Mouse (Mus musculus) erythroblast, embryonic 14.5 days (primary cell): ENCODE measurements around the gene Hspa12a. TPM values are rescaled to one million over a fixed set of nuclear protein-coding genes. Genes with fewer than 3 reads are reported as not detected.
A peak's percentile ranks its signal among the peaks of the same experiment; 100 is the strongest.

ENCODE experiments used
- H3K27me3 ChIP-seq: 2 replicates; pipeline ENCODE4 v1.6.1; 2012; ENCODE audit warnings: inconsistent platforms; ENCODE audit not compliant: control insufficient read depth
- H3K36me3 ChIP-seq: 2 replicates; pipeline ENCODE4 v1.6.1; 2012; ENCODE audit warnings: mild to moderate bottlenecking, inconsistent platforms; ENCODE audit not compliant: control insufficient read depth
- H3K4me1 ChIP-seq: 2 replicates; pipeline ENCODE4 v1.6.1; 2012; ENCODE audit warnings: inconsistent platforms; ENCODE audit not compliant: control insufficient read depth
- H3K4me3 ChIP-seq: replicated peaks from 2 replicates; pipeline ENCODE3; 2012; ENCODE audit warnings: moderate library complexity, mild to moderate bottlenecking, inconsistent platforms
- H3K9me3 ChIP-seq: 2 replicates; pipeline ENCODE4 v1.6.1; 2012; ENCODE audit warnings: low read length, inconsistent platforms, mixed read lengths; ENCODE audit not compliant: control insufficient read depth
- GATA1 ChIP-seq: IDR thresholded peaks from 2 replicates; pipeline ENCODE4 v1.6.1; 2012; ENCODE audit warnings: low read length, inconsistent platforms, mixed read lengths
- TAL1 ChIP-seq: IDR thresholded peaks from 3 replicates; pipeline ENCODE4 v1.6.1; 2012; ENCODE audit warnings: low read length, inconsistent platforms, mixed read lengths
- polyA plus RNA-seq: library from polyadenylated mRNA; stranded (reverse); fragments of >175 nt; gene quantifications from 2 replicates; pipeline ENCODE4 v1.2.3, GENCODE M21; 2012

Hspa12a gene
- polyA plus RNA-seq, 1 experiment = not detected

DNA sequence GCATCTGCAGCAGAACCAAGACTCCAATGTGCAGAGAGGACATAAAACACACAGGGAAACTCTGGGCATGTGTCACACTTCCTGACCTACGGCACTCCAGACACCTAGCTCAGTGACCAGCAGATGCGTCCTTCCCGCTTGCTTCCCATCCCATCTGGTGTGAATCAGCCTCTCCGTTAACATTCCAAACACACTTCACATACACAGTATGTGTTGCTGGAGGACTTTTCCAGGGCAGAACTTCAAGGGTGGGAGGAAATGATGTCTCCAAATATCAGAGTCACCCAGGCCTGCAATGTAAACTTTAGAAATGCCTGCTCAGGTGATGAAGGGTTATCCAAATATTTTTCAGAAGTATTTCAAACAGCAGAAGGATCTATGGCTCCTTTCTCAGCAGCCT, 76.8 kb downstream of the Hspa12a start:
- H3K9me3 ChIP-seq = no peaks in the 10 kb centered on the region
- no peak for TF ChIP-seq TAL1
- TF ChIP-seq GATA1 = no peak
- no peaks in the 10 kb centered on the region for H3K4me1 ChIP-seq
- no peak overlapping the region for H3K4me3 ChIP-seq
- H3K36me3 ChIP-seq = no peaks in the 10 kb centered on the region
- H3K27me3 ChIP-seq = no peaks in the 10 kb centered on the region; the same call in none of the 2 replicates

GRCm38 (mm10) chr19:58865224-58865623, 78.2 kb downstream of the Hspa12a start:
- Histone ChIP-seq H3K4me3 (no peak overlapping the region), H3K27me3 (peaks cover 11% of the 10 kb centered on the region), H3K36me3 (no peaks in the 10 kb centered on the region), H3K4me1 (peaks cover 9% of the 10 kb centered on the region), H3K9me3 (no peaks in the 10 kb centered on the region)
- TF ChIP-seq TAL1 (no peak), GATA1 (no peak)

GRCm38 (mm10) chr19:58864006-58864573, 79.4 kb downstream of the Hspa12a start:
- TF ChIP-seq GATA1 (no peak), TAL1 (no peak)
- H3K36me3 ChIP-seq = no peaks in the 10 kb centered on the region
- H3K4me3 ChIP-seq = no peak overlapping the region
- peaks cover 22% of the 10 kb centered on the region for H3K27me3 ChIP-seq
- peaks cover 9% of the 10 kb centered on the region for H3K4me1 ChIP-seq
- H3K9me3 ChIP-seq = no peaks in the 10 kb centered on the region

- H3K4me3 ChIP-seq = no peak overlapping the region
- H3K36me3 ChIP-seq = no peaks in the 10 kb centered on the region
- peaks cover 9% of the 10 kb centered on the region for H3K4me1 ChIP-seq
- no peaks in the 10 kb centered on the region for H3K9me3 ChIP-seq
- TF ChIP-seq GATA1 (no peak), TAL1 (no peak)
- peaks cover 22% of the 10 kb centered on the region for H3K27me3 ChIP-seq
Observed at GRCm38 (mm10) chr19:58861174-58861760, 82.2 kb downstream of the Hspa12a start.

- Histone ChIP-seq H3K9me3 (no peaks in the 10 kb centered on the region), H3K4me3 (peak overlapping the region; percentile 29)
Observed at GRCm38 (mm10) chr19:58860255-58861173, 82.9 kb downstream of the Hspa12a start.

DNA sequence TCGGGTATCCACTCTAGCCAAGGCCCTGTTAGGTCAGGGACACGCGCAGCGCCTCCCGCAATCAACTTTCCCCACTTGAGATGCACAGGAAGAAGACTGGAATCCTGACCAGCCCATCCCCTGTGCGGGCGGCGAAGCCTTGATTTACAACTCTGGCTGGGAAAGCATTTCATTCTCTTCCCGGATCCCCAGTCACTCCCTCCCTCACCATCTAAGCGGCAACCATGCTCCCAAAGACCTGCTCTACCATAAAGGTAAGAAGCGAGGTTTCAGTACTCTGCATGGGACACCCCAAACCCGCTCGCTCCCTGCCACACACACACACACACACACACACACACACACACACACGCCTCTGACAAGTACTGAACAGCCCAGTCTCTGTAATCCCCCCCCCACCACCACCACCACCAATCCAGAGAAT, 83.6 kb downstream of the Hspa12a start:
- no peaks in the 10 kb centered on the region for H3K36me3 ChIP-seq
- H3K4me1 ChIP-seq = peaks cover 9% of the 10 kb centered on the region
- H3K4me3 ChIP-seq = no peak overlapping the region
- peaks cover 22% of the 10 kb centered on the region for H3K27me3 ChIP-seq
- TF ChIP-seq GATA1 (no peak), TAL1 (no peak)
- no peaks in the 10 kb centered on the region for H3K9me3 ChIP-seq

More at GRCm38 (mm10) chr19:58860255-58861173, 82.9 kb downstream of the Hspa12a start:
- Histone ChIP-seq H3K4me1 (peaks cover 9% of the 10 kb centered on the region), H3K36me3 (no peaks in the 10 kb centered on the region), H3K27me3 (peaks cover 22% of the 10 kb centered on the region)
- TF ChIP-seq GATA1 (no peak), TAL1 (no peak)

DNA sequence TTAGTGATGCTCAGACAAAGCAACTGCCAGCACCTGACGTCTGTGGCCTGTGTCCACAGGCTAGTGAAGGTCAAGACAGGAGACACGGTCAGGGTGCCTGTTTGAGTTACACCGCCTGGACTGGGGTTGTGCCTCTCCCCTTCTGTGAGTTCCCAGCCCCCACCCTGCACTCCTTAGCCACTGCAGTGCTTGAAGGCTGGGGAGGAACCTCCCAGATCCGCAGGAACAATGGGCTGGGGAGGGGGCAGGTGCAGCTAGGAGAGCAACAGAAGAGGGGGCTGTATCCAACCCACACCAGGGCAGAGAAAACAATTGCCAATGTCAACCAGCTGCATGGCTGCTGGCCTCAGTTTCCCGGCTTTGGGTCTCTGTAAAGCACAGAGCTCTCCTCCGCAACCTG, 84.1 kb downstream of the Hspa12a start:
- Histone ChIP-seq H3K36me3 (no peaks in the 10 kb centered on the region), H3K4me1 (peaks cover 9% of the 10 kb centered on the region), H3K4me3 (no peak overlapping the region), H3K9me3 (no peaks in the 10 kb centered on the region), H3K27me3 (peaks cover 22% of the 10 kb centered on the region)
- no peak for TF ChIP-seq GATA1
- TF ChIP-seq TAL1 = no peak

GRCm38 (mm10) chr19:58856129-58856855, 87.2 kb downstream of the Hspa12a start:
- Histone ChIP-seq H3K9me3 (no peaks in the 10 kb centered on the region), H3K36me3 (no peaks in the 10 kb centered on the region), H3K27me3 (peaks cover 22% of the 10 kb centered on the region), H3K4me3 (no peak overlapping the region), H3K4me1 (peaks cover 9% of the 10 kb centered on the region)
- TF ChIP-seq GATA1 = no peak
- TF ChIP-seq TAL1 = no peak

DNA sequence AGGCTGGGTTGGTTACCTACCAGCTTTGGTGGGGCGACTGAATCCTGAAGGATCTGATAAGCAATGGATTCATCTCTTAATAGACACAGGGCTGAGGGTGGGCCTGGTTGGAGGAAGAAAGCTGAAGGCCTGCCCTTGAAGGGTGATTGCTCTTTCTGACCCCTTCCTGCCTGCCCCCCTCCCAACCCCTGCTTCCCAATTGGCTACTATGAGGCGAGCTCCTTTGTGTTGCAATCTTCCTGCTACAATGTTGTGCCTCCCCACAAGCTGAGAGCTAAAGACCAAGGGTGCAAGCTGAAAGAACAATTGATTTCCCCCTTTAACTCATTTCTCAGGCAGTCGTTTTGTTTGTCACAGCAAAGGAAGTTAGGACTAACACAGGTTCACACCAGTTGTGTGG, 88.6 kb downstream of the Hspa12a start:
- Histone ChIP-seq H3K4me3 (no peak overlapping the region), H3K9me3 (no peaks in the 10 kb centered on the region), H3K36me3 (no peaks in the 10 kb centered on the region), H3K4me1 (no peaks in the 10 kb centered on the region), H3K27me3 (peaks cover 8% of the 10 kb centered on the region)
- TF ChIP-seq GATA1 (no peak), TAL1 (no peak)
